Mouse (Mus musculus) neutrophil, adult 65 days (primary cell): ENCODE data around the gene Epha10. TPM values are rescaled to one million over a fixed set of nuclear protein-coding genes. Genes with fewer than 3 reads are reported as not detected.

Source experiments
- total RNA-seq: library from RNA; stranded (reverse); gene quantifications from 2 replicates; pipeline ENCODE4 v1.2.4, GENCODE M21; 2023

Epha10 gene
- 0.09 TPM in 1 of 2 replicates, not detected in the other for total RNA-seq

GRCm38 (mm10) chr4:124880599-124880998, at the start of gene Epha10:
Gene Epha10 (plus strand): TSS chr4:124880899.

GRCm38 (mm10) chr4:124850261-124850913, 30.3 kb upstream of the Epha10 start, which contains the start of gene Yrdc:
Gene Yrdc (plus strand): TSS chr4:124850679.

GRCm38 (mm10) chr4:124850933-124851658, 29.6 kb upstream of the Epha10 start, which contains the start of gene 1110065P20Rik:
Gene 1110065P20Rik (minus strand): TSS chr4:124851196.

GRCm38 (mm10) chr4:124861283-124862188, 19.2 kb upstream of the Epha10 start, which contains the start of gene Maneal:
Gene Maneal (minus strand): TSS chr4:124862171.

GRCm38 (mm10) chr4:124936613-124937471, 56.1 kb downstream of the Epha10 start, which contains the start of gene 9930104L06Rik:
Gene 9930104L06Rik (plus strand): TSS chr4:124937048.

GRCm38 (mm10) chr4:124939211-124939610, 58.5 kb downstream of the Epha10 start, which contains the start of gene Cdca8:
Gene Cdca8 (minus strand): TSS chr4:124939311.

Other genes starting within 250 kb of the Epha10 start
- not detected in 2 replicates for gene Pou3f1, start 224.1 kb upstream of the Epha10 start, total RNA-seq
- 7.2 and 12.4 TPM in 2 replicates for gene Utp11, start 187.3 kb upstream of the Epha10 start, total RNA-seq
- gene Fhl3, start 180.2 kb upstream of the Epha10 start, total RNA-seq = 32.5 and 35.7 TPM in 2 replicates
- gene Sf3a3, start 166.1 kb upstream of the Epha10 start, total RNA-seq = 23.7 and 26.4 TPM in 2 replicates
- 54.6 and 71.0 TPM in 2 replicates for gene Inpp5b, start 139.0 kb upstream of the Epha10 start, total RNA-seq
- 66.4 and 67.3 TPM in 2 replicates for gene Mtf1, start 78.8 kb upstream of the Epha10 start, total RNA-seq
- 51.9 and 83.1 TPM in 2 replicates for gene Yrdc, start 30.2 kb upstream of the Epha10 start, total RNA-seq
- gene 1110065P20Rik, start 29.7 kb upstream of the Epha10 start, total RNA-seq = 10.8 and 13.5 TPM in 2 replicates
- gene Maneal, start 18.7 kb upstream of the Epha10 start, total RNA-seq = not detected in 2 replicates
- gene 9930104L06Rik, start 56.1 kb downstream of the Epha10 start, total RNA-seq = 6.3 and 6.6 TPM in 2 replicates
- gene Cdca8, start 58.4 kb downstream of the Epha10 start, total RNA-seq = 60.2 and 61.0 TPM in 2 replicates
- 2.0 and 3.6 TPM in 2 replicates for gene Rspo1, start 105.5 kb downstream of the Epha10 start, total RNA-seq
- 67.1 and 106 TPM in 2 replicates for gene Gnl2, start 135.7 kb downstream of the Epha10 start, total RNA-seq
- not detected in 2 replicates for gene Dnali1, start 184.8 kb downstream of the Epha10 start, total RNA-seq
- gene Snip1, start 185.8 kb downstream of the Epha10 start, total RNA-seq = 43.8 and 46.7 TPM in 2 replicates
- 21.9 and 22.8 TPM in 2 replicates for gene Meaf6, start 204.2 kb downstream of the Epha10 start, total RNA-seq
- gene Zc3h12a, start 246.9 kb downstream of the Epha10 start, total RNA-seq = 193 and 260 TPM in 2 replicates